Mouse (Mus musculus): Measurements from ENCODE around the gene Pbx1. TPM values are rescaled to one million over a fixed set of nuclear protein-coding genes. Genes with fewer than 3 reads are reported as not detected.

Pbx1 gene
- polyA plus RNA-seq, 1 experiment, result 12.2 TPM

- no peak overlapping the region for H3K27ac ChIP-seq (ENCODE audit: control insufficient read depth, insufficient read depth, low read depth, low read length, poor library complexity)
- 90% methylated on average over 12 of the region's 12 CpGs for WGBS
- no peak overlapping the region for H3K4me3 ChIP-seq (replicated peaks; ENCODE audit: control insufficient read depth, low read depth, low read length)
- H3K4me1 ChIP-seq (ENCODE audit: control insufficient read depth, insufficient read depth, low read length), result no peaks in the 10 kb centered on the region
- no peak for TF ChIP-seq POLR2A (IDR thresholded peaks at IDR 0.05; ENCODE audit: borderline replicate concordance, control insufficient read depth, low read depth, low read length)
These were observed 188.3 kb downstream of the Pbx1 start for GRCm38 (mm10) chr1:168243759-168244158.

DNA sequence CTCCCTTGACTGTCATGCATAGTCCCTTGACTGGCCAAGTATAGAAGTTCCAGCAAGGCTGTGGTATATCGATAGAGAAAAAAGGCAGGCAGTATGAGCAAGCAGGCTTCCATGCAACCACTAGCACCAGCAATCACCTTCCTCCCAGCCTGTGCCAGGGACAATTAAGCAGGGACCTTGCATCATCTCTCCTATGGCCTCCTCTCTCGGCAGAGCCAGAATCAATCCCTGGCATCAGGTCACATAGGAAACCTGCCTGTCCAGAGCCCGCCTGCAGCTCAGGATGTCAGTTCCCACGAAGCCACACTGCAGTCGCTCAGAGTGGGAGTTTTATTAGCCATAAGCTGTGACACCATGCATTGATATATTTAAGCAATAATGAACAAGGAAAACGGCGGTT lies 189.0 kb downstream of the Pbx1 start:
- Histone ChIP-seq H3K4me3 (replicated peaks; ENCODE audit: control insufficient read depth, low read depth, low read length) (no peak overlapping the region), H3K4me1 (ENCODE audit: control insufficient read depth, insufficient read depth, low read length) (no peaks in the 10 kb centered on the region), H3K27ac (ENCODE audit: control insufficient read depth, insufficient read depth, low read depth, low read length, poor library complexity) (no peak overlapping the region)
- 85% methylated on average over 7 of the region's 7 CpGs for WGBS
- TF ChIP-seq CTCF (IDR thresholded peaks at IDR 0.05; ENCODE audit: control insufficient read depth, insufficient read depth, low read length) (no peak), POLR2A (IDR thresholded peaks at IDR 0.05; ENCODE audit: borderline replicate concordance, control insufficient read depth, low read depth, low read length) (no peak)

DNA sequence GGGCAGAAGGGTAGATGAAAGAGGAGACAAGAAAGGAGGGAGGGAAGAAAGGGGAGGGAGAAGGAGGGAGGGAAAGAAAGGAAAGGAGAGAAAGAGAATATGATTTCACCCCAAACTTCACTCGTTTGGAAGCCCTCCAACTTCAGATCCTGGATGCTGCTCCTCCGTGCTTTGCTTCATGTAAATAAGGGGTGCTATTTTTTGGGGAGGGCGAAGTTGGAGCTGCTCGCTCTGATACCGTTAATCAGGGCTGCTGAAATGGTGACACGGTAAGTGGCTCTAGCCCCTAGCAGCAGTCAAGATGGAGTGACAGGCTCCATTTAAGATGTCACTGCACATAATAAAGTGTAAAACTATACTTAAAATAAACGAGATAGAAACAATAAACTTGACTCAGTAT lies 190.8 kb downstream of the Pbx1 start:
- TF ChIP-seq CTCF (IDR thresholded peaks at IDR 0.05; ENCODE audit: control insufficient read depth, insufficient read depth, low read length) (no peak), POLR2A (IDR thresholded peaks at IDR 0.05; ENCODE audit: borderline replicate concordance, control insufficient read depth, low read depth, low read length) (no peak)
- Histone ChIP-seq H3K4me3 (replicated peaks; ENCODE audit: control insufficient read depth, low read depth, low read length) (no peak overlapping the region), H3K27ac (ENCODE audit: control insufficient read depth, insufficient read depth, low read depth, low read length, poor library complexity) (no peak overlapping the region), H3K4me1 (ENCODE audit: control insufficient read depth, insufficient read depth, low read length) (no peaks in the 10 kb centered on the region)
- WGBS, result 69% methylated on average over 7 of the region's 7 CpGs

DNA sequence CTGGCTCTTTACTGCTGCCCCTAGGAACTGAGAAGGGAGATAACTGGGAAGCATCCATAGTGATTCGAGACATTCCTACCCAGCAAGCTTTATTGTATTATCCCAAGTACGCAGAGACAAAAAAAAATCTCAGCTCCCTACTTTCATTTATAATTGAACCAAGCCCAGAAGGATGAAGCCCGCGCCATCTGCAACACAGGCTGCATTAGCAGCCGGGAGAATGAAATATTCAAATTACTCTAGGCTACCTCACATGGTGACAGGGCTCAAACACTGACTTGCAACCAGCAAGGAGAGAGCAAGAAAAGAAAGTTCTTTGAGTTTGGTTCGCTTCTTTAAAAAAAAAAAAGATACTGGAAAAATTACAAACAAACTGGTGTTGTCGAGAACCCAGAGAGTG lies 191.2 kb downstream of the Pbx1 start:
- WGBS, result 81% methylated on average over 7 of the region's 7 CpGs
- no peak overlapping the region for H3K4me3 ChIP-seq (replicated peaks; ENCODE audit: control insufficient read depth, low read depth, low read length)
- H3K4me1 ChIP-seq (ENCODE audit: control insufficient read depth, insufficient read depth, low read length), result no peaks in the 10 kb centered on the region
- no peak for TF ChIP-seq CTCF (IDR thresholded peaks at IDR 0.05; ENCODE audit: control insufficient read depth, insufficient read depth, low read length)
- TF ChIP-seq POLR2A (IDR thresholded peaks at IDR 0.05; ENCODE audit: borderline replicate concordance, control insufficient read depth, low read depth, low read length), result no peak
- H3K27ac ChIP-seq (ENCODE audit: control insufficient read depth, insufficient read depth, low read depth, low read length, poor library complexity), result no peak overlapping the region

DNA sequence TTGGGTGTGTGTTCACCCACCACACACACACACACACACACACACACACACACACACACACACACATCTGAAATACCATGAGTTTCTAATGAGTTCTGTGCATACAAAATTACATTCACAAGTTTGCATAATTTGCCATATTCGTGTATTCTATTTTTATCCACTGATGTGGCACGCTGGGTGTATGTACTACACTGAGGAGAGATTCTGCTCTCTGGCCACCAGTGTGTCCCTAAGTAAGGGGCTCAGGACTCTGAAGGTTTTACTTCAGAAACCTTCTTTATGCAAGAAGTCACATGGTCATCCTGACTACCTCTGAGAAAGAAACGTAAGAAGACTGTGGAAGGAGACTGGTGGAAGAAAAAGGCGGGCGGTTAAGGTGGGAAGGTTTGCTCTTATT lies 191.7 kb downstream of the Pbx1 start:
- 86% methylated on average over 5 of the region's 5 CpGs for WGBS

DNA sequence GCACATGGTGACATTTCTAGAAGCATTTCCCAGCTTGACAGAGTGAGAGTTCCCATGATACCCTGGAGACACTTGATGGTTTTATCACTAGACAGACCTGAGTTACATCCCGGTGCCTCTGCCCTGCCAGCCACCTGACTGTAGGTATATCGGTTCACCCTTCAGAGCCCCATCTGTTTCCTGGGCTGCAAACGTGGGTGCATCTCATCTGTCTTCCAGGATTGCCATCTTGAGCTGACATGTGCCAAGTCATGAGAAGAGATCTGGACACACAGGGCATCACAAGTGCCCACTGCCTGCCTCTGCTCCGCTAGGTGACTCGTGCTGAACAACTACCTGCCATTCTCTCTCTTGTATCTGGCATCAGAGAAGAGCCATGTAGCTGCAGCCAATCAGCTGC lies 196.0 kb downstream of the Pbx1 start:
- no peak for TF ChIP-seq CTCF (IDR thresholded peaks at IDR 0.05; ENCODE audit: control insufficient read depth, insufficient read depth, low read length)
- no peak for TF ChIP-seq POLR2A (IDR thresholded peaks at IDR 0.05; ENCODE audit: borderline replicate concordance, control insufficient read depth, low read depth, low read length)
- Histone ChIP-seq H3K27ac (ENCODE audit: control insufficient read depth, insufficient read depth, low read depth, low read length, poor library complexity) (no peak overlapping the region), H3K4me3 (replicated peaks; ENCODE audit: control insufficient read depth, low read depth, low read length) (no peak overlapping the region), H3K4me1 (ENCODE audit: control insufficient read depth, insufficient read depth, low read length) (no peaks in the 10 kb centered on the region; the same call in 1 of the 2 replicates)
- 80% methylated on average over 5 of the region's 5 CpGs for WGBS

More for the DNA sequence above, 191.7 kb downstream of the Pbx1 start:
- Histone ChIP-seq H3K27ac (ENCODE audit: control insufficient read depth, insufficient read depth, low read depth, low read length, poor library complexity) (no peak overlapping the region), H3K4me3 (replicated peaks; ENCODE audit: control insufficient read depth, low read depth, low read length) (no peak overlapping the region), H3K4me1 (ENCODE audit: control insufficient read depth, insufficient read depth, low read length) (no peaks in the 10 kb centered on the region)
- TF ChIP-seq POLR2A (IDR thresholded peaks at IDR 0.05; ENCODE audit: borderline replicate concordance, control insufficient read depth, low read depth, low read length) (no peak), CTCF (IDR thresholded peaks at IDR 0.05; ENCODE audit: control insufficient read depth, insufficient read depth, low read length) (no peak)

GRCm38 (mm10) chr1:168234355-168234754 lies 197.7 kb downstream of the Pbx1 start:
- Histone ChIP-seq H3K4me3 (replicated peaks; ENCODE audit: control insufficient read depth, low read depth, low read length) (no peak overlapping the region), H3K27ac (ENCODE audit: control insufficient read depth, insufficient read depth, low read depth, low read length, poor library complexity) (no peak overlapping the region), H3K4me1 (ENCODE audit: control insufficient read depth, insufficient read depth, low read length) (no peaks in the 10 kb centered on the region; the same call in 1 of the 2 replicates)
- TF ChIP-seq CTCF (IDR thresholded peaks at IDR 0.05; ENCODE audit: control insufficient read depth, insufficient read depth, low read length), result no peak
- WGBS, result 87% methylated on average over 11 of the region's 11 CpGs

DNA sequence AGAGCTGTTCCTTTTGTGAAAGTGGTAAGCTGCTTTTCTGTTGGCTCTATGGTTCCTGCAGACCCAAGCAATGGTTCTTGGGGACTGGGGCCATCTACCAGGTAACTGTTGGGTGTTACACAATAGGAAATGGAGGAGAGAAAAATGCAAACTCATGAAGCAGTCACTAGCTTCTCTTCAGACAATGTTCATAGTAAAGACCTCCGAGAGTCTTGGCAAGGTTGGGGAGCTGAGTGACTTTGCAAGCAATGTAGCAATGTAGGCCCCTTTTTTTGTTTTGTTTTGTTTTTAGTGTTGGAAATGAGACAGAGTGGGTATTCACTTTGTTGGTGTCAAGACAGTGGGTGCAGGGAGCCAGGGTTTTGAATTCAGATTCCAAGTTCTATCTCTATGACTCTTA lies 198.9 kb downstream of the Pbx1 start:
- Histone ChIP-seq H3K4me3 (replicated peaks; ENCODE audit: control insufficient read depth, low read depth, low read length) (no peak overlapping the region), H3K4me1 (ENCODE audit: control insufficient read depth, insufficient read depth, low read length) (no peaks in the 10 kb centered on the region; the same call in 1 of the 2 replicates), H3K27ac (ENCODE audit: control insufficient read depth, insufficient read depth, low read depth, low read length, poor library complexity) (no peak overlapping the region)
- WGBS, result 33% methylated on average over 1 of the region's 1 CpGs
- TF ChIP-seq POLR2A (IDR thresholded peaks at IDR 0.05; ENCODE audit: borderline replicate concordance, control insufficient read depth, low read depth, low read length) (no peak), CTCF (IDR thresholded peaks at IDR 0.05; ENCODE audit: control insufficient read depth, insufficient read depth, low read length) (no peak)
